Mouse (Mus musculus): ENCODE results near the gene Dcaf6.

- no peak for TF ChIP-seq CTCF (IDR thresholded peaks at IDR 0.05; ENCODE audit: insufficient read depth, low read length)
- no peak for TF ChIP-seq POLR2A (IDR thresholded peaks at IDR 0.05; ENCODE audit: borderline replicate concordance, extremely low read depth, low read depth, low read length)
Measured at GRCm38 (mm10) chr1:165332797-165333196, 127.5 kb downstream of the Dcaf6 start.
